Mouse (Mus musculus) ES-E14 (cell line): ENCODE measurements at regions not wholly inside any gene's neighbourhood (a gene's known extent, or its start where the extent isn't known, plus 50 kb on each side); places are given as distances from the start of the nearest gene placed in this dataset.

ENCODE experiments used
- DNase-seq: peaks from one replicate; pipeline ENCODE4 v3.0.0-alpha.2; 2013; ENCODE audit warnings: low read depth, low spot score
- H3K27ac ChIP-seq: 2 replicates; pipeline ENCODE4 v1.5.1; 2012; ENCODE audit warnings: low read depth, mild to moderate bottlenecking, low read length, moderate library complexity, mixed read lengths; ENCODE audit not compliant: poor library complexity, insufficient read depth, severe bottlenecking
- H3K36me3 ChIP-seq: 2 replicates; pipeline ENCODE4 v1.6.1; 2012; ENCODE audit warnings: mild to moderate bottlenecking, low read length, moderate library complexity, mixed read lengths; ENCODE audit not compliant: control insufficient read depth, poor library complexity, insufficient read depth, severe bottlenecking
- H3K4me1 ChIP-seq, 2 experiments: fragments of 150-350 bp in 1 of 2; sonication (generic) in 1 of 2; 2 replicates each; pipeline ENCODE4 v1.6.1; 2012; ENCODE audit warnings: low read length in 2 of 2, mild to moderate bottlenecking in 1 of 2, mixed read lengths in 1 of 2; ENCODE audit not compliant: control insufficient read depth in 2 of 2, insufficient read depth in 2 of 2, poor library complexity in 1 of 2
- H3K4me3 ChIP-seq, 2 experiments: fragments of 150-350 bp in 1 of 2; sonication (generic) in 1 of 2; 2 replicates each; pipeline ENCODE4 v1.5.1; 2012; ENCODE audit warnings: low read length in 2 of 2, low read depth in 1 of 2, mild to moderate bottlenecking in 1 of 2, mixed read lengths in 1 of 2; ENCODE audit not compliant: insufficient read depth in 1 of 2, poor library complexity in 1 of 2, severe bottlenecking in 1 of 2
- H3K9ac ChIP-seq: 2 replicates; pipeline ENCODE4 v1.6.1; 2012; ENCODE audit warnings: low read depth, mild to moderate bottlenecking, low read length, mixed read lengths; ENCODE audit not compliant: poor library complexity, insufficient read depth, severe bottlenecking
- H3K9me3 ChIP-seq: fragments of 150-350 bp; sonication (generic); 2 replicates; pipeline ENCODE4 v1.6.1; 2012; ENCODE audit warnings: low read depth, mild to moderate bottlenecking, low read length; ENCODE audit not compliant: control insufficient read depth, insufficient read depth
- CHD2 ChIP-seq: IDR thresholded peaks from 2 replicates; pipeline ENCODE4 v1.6.1; 2014; ENCODE audit warnings: mild to moderate bottlenecking, low read depth, low read length, inconsistent platforms
- HCFC1 ChIP-seq: IDR thresholded peaks from 2 replicates; pipeline ENCODE4 v1.6.1; 2012; ENCODE audit warnings: low read length, inconsistent platforms, borderline replicate concordance; ENCODE audit not compliant: insufficient read depth
- MAFK ChIP-seq: IDR thresholded peaks from 2 replicates; pipeline ENCODE4 v1.6.1; 2014; ENCODE audit warnings: mild to moderate bottlenecking, low read depth, low read length, inconsistent platforms; ENCODE audit not compliant: insufficient read depth
- ZC3H11A ChIP-seq: IDR thresholded peaks from 2 replicates; pipeline ENCODE4 v1.6.1; 2012; ENCODE audit warnings: low read depth, mild to moderate bottlenecking, inconsistent platforms, low read length, borderline replicate concordance
- ZNF384 ChIP-seq: IDR thresholded peaks from 2 replicates; pipeline ENCODE4 v1.6.1; 2012; ENCODE audit warnings: low read depth, low read length, inconsistent platforms
- in situ Hi-C, 2 experiments: fragments of 600-800 bp; cut with MboI; formaldehyde crosslinking; loops; one replicate each; pipeline ENCODE4 v1.15.1; 2025; ENCODE audit warnings: low sequenced_read_pairs in 2 of 2, inconsistent platforms in 1 of 2; ENCODE audit not compliant: unreplicated experiment in 2 of 2

DNA sequence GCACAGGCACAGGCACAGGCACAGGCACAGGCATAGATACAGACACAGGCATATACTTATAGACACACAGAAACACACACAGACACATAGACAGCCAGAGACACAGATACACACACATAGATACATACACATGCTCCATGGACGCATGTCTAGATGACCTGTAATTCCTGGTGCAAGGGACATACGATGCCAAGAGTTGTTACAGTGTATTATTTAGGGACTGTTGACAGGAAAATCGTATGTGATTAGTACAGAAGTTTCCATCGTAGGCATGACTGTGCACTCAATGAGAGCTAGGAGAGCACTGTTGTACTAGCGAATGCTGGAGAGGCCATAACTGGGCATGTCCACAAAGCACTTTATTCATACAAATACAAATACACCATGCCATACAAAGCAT lies 118.2 kb downstream of the Ppp4r2 start:
- TF ChIP-seq MAFK (no peak), ZC3H11A (no peak), HCFC1 (no peak)
- Histone ChIP-seq H3K36me3 (no peaks in the 10 kb centered on the region), H3K4me3 (no peak overlapping the region), H3K9ac (no peak overlapping the region), H3K9me3 (no peaks in the 10 kb centered on the region), H3K4me1 (no peaks in the 10 kb centered on the region), H3K27ac (no peak overlapping the region)
- in situ Hi-C loops, result no loop called here
- DNase-seq, result no peak

DNA sequence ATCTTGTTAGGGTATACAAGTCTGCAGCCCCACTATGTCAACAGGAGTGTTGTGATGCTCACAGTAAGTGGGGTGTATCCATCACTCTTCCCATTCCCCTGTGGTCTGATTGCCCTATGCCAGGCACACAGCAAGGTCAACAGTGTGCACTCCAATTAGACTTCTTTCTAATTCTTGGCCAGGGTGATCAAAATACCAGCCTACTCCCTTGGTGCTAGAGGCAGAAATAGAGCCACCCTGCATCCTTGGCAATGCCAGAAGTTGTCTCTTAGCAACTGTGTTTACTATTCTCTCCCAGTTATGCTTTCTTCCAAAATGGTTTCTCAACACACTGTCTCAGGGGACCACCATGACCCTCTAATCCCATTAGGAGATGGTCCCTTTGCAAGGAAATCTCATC lies 119.0 kb downstream of the Ppp4r2 start:
- no peak for TF ChIP-seq ZNF384
- no peak for TF ChIP-seq MAFK
- no peak for TF ChIP-seq ZC3H11A
- no peak for TF ChIP-seq CHD2
- no peak for TF ChIP-seq HCFC1
- H3K9ac ChIP-seq, result no peak overlapping the region
- no peak overlapping the region for H3K27ac ChIP-seq
- H3K4me1 ChIP-seq, result no peaks in the 10 kb centered on the region
- in situ Hi-C loops, result no loop called here
- no peaks in the 10 kb centered on the region for H3K9me3 ChIP-seq
- DNase-seq, result no peak
- H3K36me3 ChIP-seq, result no peaks in the 10 kb centered on the region
- no peak overlapping the region for H3K4me3 ChIP-seq

DNA sequence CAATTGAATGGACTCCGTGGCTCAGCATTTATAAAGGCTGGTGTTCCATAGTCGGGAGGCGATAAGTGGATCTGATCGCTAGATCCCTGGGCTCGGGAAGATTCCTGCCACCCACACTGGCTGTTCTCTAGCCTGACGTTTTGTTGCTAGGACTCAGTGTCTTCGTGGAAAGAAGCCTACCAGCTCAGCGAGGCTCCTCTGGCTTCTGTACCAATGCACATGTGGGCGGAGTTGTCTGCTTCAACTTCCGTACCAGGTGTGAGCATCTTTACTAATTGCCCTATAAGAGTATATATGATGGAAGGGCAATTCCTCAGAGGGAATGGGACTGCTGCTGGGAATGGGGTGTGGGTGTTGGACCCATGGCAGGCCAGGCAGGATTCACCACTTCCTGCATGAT lies 121.1 kb downstream of the Ppp4r2 start:
- Histone ChIP-seq H3K4me3 (no peak overlapping the region), H3K9me3 (no peaks in the 10 kb centered on the region), H3K27ac (no peak overlapping the region), H3K9ac (no peak overlapping the region), H3K36me3 (no peaks in the 10 kb centered on the region), H3K4me1 (no peaks in the 10 kb centered on the region)
- no peak for TF ChIP-seq HCFC1
- TF ChIP-seq ZC3H11A, result no peak
- TF ChIP-seq CHD2, result no peak
- no peak for TF ChIP-seq ZNF384
- TF ChIP-seq MAFK, result no peak
- in situ Hi-C loops, result no loop called here
- no peak for DNase-seq

DNA sequence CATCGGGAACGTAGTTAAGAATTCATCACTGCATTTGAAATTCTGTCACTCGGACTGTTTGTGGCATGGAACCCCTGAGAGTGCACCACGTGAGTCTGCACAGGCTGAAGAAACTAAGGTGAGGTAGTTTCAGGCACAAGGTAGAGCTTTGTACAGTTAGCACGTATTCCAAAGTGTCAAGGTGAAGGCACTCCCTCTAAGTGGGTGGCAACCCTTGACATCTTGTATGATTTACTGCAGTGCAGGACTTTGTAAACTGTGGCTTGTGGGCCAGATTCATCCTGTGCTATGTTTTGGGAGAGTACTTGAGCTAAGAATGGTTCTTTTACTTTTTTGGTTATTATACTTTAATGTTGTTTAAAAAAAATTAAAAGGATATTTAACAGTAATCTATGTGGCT lies 133.1 kb downstream of the Ppp4r2 start:
- Histone ChIP-seq H3K27ac (no peak overlapping the region), H3K4me3 (no peak overlapping the region), H3K9me3 (no peaks in the 10 kb centered on the region), H3K9ac (no peak overlapping the region), H3K4me1 (no peaks in the 10 kb centered on the region), H3K36me3 (no peaks in the 10 kb centered on the region)
- in situ Hi-C loops, result no loop called here
- DNase-seq, result no peak
- TF ChIP-seq MAFK (no peak), ZC3H11A (no peak), HCFC1 (no peak), ZNF384 (no peak), CHD2 (no peak)
